Mouse (Mus musculus) olfactory bulb, adult 2 months (tissue): ENCODE results near the gene Dgkb. TPM values are rescaled to one million over a fixed set of nuclear protein-coding genes. Genes with fewer than 3 reads are reported as not detected.

Experiments
- H3K27ac ChIP-seq: fragments of 200-500 bp; 2 replicates; pipeline ENCODE4 v1.5.1; 2012; ENCODE audit warnings: low read depth, low read length; ENCODE audit not compliant: insufficient read depth
- H3K4me1 ChIP-seq: fragments of 200-500 bp; 2 replicates; pipeline ENCODE4 v1.6.1; 2012; ENCODE audit warnings: low read length; ENCODE audit not compliant: control insufficient read depth, insufficient read depth
- H3K4me3 ChIP-seq: fragments of 200-500 bp; 2 replicates; pipeline ENCODE4 v1.5.1; 2012; ENCODE audit warnings: mild to moderate bottlenecking, low read depth, low read length, moderate library complexity; ENCODE audit not compliant: insufficient read depth
- CTCF ChIP-seq: fragments of 200-500 bp; IDR thresholded peaks from 2 replicates; pipeline ENCODE4 v1.5.1; 2012; ENCODE audit warnings: low read depth, mild to moderate bottlenecking, low read length, moderate library complexity; ENCODE audit not compliant: insufficient read depth
- POLR2A ChIP-seq: fragments of 200-500 bp; IDR thresholded peaks from 2 replicates; pipeline ENCODE4 v1.6.1; 2012; ENCODE audit warnings: mild to moderate bottlenecking, low read depth, low read length, moderate library complexity; ENCODE audit not compliant: insufficient read depth
- WGBS: fragments of 180-500 bp; shearing (Covaris S2); methylation state at CpG from one replicate; pipeline ENCODE4 v1.1.7; 2018; 5-methylcytosine and 5-hydroxymethylcytosine counted together
- polyA plus RNA-seq: library from polyadenylated mRNA; stranded (reverse); fragments of >200 nt; gene quantifications from 2 replicates; pipeline ENCODE4 v1.2.4, GENCODE M21; 2012; ENCODE audit warnings: low replicate concordance; ENCODE audit not compliant: missing spikeins, insufficient read depth, insufficient read length

The Dgkb gene
- polyA plus RNA-seq, 1 experiment, result not detected

DNA sequence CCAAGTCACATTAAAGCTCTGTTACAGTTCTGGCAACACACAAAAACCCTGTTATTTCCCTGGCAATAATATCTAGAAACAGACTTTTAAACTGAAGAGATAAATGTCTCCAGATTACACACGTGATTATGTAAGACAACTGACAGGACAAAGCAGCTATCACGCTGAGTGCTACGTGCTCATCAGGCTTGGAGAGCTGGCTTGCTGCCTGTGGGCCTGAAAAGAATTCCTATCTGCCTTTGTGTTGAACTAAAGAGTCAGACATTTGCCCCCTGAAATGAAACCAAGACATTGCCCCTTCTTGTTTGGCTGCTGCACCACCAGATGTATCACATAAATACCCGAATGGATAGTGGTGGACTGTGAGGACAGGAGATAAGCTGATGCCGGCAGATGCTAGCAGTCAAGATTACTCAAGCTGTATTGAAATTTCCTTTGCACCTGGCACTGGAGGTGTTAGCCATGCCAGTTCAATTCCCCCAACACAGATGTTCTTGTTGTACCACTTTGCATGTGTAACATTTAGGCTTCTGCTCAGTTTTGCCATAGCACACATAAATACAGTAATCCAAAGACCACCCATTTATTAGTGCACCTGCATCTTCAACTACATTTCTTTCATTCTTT is 761.8 kb downstream of the Dgkb start:
- Histone ChIP-seq H3K4me3 (no peak overlapping the region), H3K4me1 (no peaks in the 10 kb centered on the region), H3K27ac (no peak overlapping the region)
- 44% methylated on average over 5 of the region's 5 CpGs for WGBS
- no peak for TF ChIP-seq POLR2A
- TF ChIP-seq CTCF, result no peak

DNA sequence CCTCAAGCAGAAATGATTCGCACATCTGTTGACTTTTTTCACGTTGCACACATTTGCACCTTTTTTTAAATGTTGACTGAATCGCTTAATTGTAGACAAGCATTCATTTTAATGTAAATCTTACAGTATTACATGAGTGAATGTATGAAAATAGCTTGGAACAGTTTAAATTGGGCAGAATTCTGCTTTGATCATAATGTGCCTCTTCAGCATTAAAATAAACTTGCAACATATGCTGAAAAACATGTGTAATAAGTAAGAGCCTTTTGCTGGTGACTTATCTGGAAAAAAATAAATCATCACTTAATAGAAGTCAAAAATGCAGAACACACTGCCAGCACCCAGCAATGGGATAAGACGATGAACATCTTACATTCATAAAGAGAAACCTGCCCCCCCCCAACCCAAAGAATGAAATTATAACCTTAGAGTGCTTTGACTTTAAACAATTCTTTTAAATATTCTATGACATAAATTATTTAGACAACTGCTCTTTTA is 768.9 kb downstream of the Dgkb start:
- Histone ChIP-seq H3K4me3 (no peak overlapping the region), H3K27ac (no peak overlapping the region), H3K4me1 (no peaks in the 10 kb centered on the region)
- 77% methylated on average over 4 of the region's 4 CpGs for WGBS
- TF ChIP-seq POLR2A (no peak), CTCF (no peak)

GRCm38 (mm10) chr12:38589951-38590350 is 772.4 kb downstream of the Dgkb start:
- TF ChIP-seq CTCF, result no peak
- no peak for TF ChIP-seq POLR2A
- no peak overlapping the region for H3K4me3 ChIP-seq
- no peak overlapping the region for H3K27ac ChIP-seq
- no peaks in the 10 kb centered on the region for H3K4me1 ChIP-seq

- H3K4me3 ChIP-seq, result no peak overlapping the region
- peaks cover 2% of the 10 kb centered on the region; the same call in 1 of the 2 replicates for H3K4me1 ChIP-seq
- WGBS, result 84% methylated on average over 2 of the region's 2 CpGs
- TF ChIP-seq CTCF, result no peak
- TF ChIP-seq POLR2A, result no peak
- H3K27ac ChIP-seq, result no peak overlapping the region
Observed at GRCm38 (mm10) chr12:38593653-38594052, 776.1 kb downstream of the Dgkb start.

DNA sequence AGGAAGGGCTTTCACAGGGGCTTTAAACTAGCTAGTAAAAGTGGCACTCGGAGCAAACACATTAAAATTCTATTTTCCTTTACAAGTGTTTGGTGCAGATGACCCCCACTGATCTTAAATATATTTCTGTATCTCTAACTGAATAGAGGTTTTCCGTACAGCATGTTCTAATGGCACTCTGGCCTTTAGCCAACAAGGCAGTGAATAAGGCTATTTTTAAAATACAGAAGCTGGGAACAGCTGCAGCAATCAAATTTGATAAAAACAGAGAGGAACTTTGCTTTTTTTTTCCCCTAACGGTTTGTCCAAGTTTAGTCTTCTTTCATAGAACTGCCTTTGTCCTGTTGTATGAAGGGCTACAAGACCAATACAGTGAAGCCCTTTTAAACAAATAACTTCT is 776.5 kb downstream of the Dgkb start:
- no peak overlapping the region for H3K4me3 ChIP-seq
- peaks cover 2% of the 10 kb centered on the region; the same call in 1 of the 2 replicates for H3K4me1 ChIP-seq
- H3K27ac ChIP-seq, result no peak overlapping the region
- 10% methylated on average over 3 of the region's 3 CpGs for WGBS
- TF ChIP-seq POLR2A (no peak), CTCF (no peak)

DNA sequence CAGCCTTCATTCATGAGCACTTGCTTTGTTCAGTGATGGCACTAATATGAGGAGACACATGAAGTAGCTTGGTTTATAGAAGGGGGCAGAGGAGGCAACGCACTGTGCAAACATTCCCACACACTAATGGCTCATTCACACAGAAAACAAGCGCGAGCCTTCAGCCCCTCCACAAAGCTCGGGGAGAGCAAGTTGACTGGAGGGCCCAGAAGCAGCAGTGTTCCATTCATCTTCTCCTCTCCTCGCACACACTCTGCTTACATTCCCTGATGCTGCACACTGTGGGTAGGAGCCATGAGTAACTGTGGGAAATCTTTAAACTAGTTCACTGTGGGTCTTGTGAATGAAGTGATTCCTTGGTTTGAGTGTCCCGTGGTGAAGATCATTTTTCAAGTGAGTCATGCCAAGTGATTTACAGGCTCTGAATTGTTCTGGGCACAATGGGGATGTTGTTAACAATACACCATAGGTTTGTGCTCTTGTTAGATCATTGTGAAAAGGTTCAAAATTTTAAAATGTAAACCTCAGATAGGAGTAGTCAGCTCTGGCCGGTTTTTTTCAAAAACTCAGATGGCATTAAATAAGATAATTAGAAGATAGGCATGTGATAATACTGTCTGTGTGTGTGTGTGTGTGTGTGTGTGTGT is 779.0 kb downstream of the Dgkb start:
- peaks cover 2% of the 10 kb centered on the region; the same call in 1 of the 2 replicates for H3K4me1 ChIP-seq
- WGBS, result 35% methylated on average over 7 of the region's 7 CpGs
- no peak overlapping the region for H3K27ac ChIP-seq
- TF ChIP-seq CTCF, result no peak
- no peak for TF ChIP-seq POLR2A
- no peak overlapping the region for H3K4me3 ChIP-seq

- WGBS, result 56% methylated on average over 2 of the region's 2 CpGs
- H3K27ac ChIP-seq, result no peak overlapping the region
- peaks cover 2% of the 10 kb centered on the region; the same call in 1 of the 2 replicates for H3K4me1 ChIP-seq
- H3K4me3 ChIP-seq, result no peak overlapping the region
- no peak for TF ChIP-seq CTCF
- TF ChIP-seq POLR2A, result no peak
Observed at GRCm38 (mm10) chr12:38598096-38598495, 780.6 kb downstream of the Dgkb start.

GRCm38 (mm10) chr12:38600165-38600845 is 782.8 kb downstream of the Dgkb start:
- Histone ChIP-seq H3K4me3 (no peak overlapping the region), H3K4me1 (peaks cover 2% of the 10 kb centered on the region; the same call in 1 of the 2 replicates), H3K27ac (no peak overlapping the region)
- TF ChIP-seq POLR2A, result no peak
- TF ChIP-seq CTCF, result no peak
- WGBS, result 78% methylated on average over 3 of the region's 3 CpGs

DNA sequence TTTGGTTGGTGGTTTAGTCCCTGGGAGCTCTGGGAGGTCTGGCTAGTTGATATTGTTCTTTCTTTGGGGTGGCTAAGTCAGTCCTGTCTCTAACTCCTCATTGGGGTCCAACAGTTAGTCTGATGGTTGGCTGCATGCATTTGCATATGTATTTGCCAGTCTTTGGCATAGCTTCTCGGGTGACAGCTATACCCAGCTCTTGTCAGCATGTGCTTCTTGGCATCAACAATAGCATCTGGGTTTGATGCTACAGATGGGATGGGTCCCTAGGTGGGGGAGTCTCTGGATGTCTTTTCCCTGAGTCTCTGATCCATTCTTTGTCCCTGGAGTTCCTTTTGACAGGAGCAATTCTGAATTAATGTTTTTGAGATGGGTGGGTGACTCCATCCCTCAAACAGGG is 790.6 kb downstream of the Dgkb start:
- Histone ChIP-seq H3K27ac (no peak overlapping the region), H3K4me1 (no peaks in the 10 kb centered on the region), H3K4me3 (no peak overlapping the region)
- 48% methylated on average over 1 of the region's 1 CpGs for WGBS
- TF ChIP-seq CTCF (no peak), POLR2A (no peak)
